Mouse (Mus musculus) hindbrain, embryonic 16.5 days (tissue): ENCODE data around the gene Ttll5. TPM values are rescaled to one million over a fixed set of nuclear protein-coding genes. Genes with fewer than 3 reads are reported as not detected.

Experiments
- ATAC-seq: fragments of 200-750 bp; cut with Nextera tagmentation; 2 replicates; pipeline ENCODE4 v1.8.0; 2017; ENCODE audit warnings: moderate TSS enrichment, moderate library complexity
- H3K27ac ChIP-seq: fragments of 300-500 bp; sonication (generic); 2 replicates; pipeline ENCODE4 v1.5.1; 2014; ENCODE audit warnings: low read depth, mild to moderate bottlenecking, control low read depth, low read length, moderate library complexity
- H3K27me3 ChIP-seq: fragments of 300-500 bp; sonication (generic); replicated peaks from 2 replicates; pipeline ENCODE4 v1.6.1; 2014; ENCODE audit warnings: low read length; ENCODE audit not compliant: control insufficient read depth, insufficient read depth
- H3K36me3 ChIP-seq: fragments of 300-500 bp; sonication (generic); 2 replicates; pipeline ENCODE4 v1.6.1; 2014; ENCODE audit warnings: mild to moderate bottlenecking, low read length, moderate library complexity, mixed read lengths; ENCODE audit not compliant: control insufficient read depth, insufficient read depth
- H3K4me1 ChIP-seq: fragments of 300-500 bp; sonication (generic); 2 replicates; pipeline ENCODE4 v1.6.1; 2014; ENCODE audit warnings: low read depth, low read length; ENCODE audit not compliant: control insufficient read depth, insufficient read depth
- H3K4me2 ChIP-seq: fragments of 300-500 bp; sonication (generic); 2 replicates; pipeline ENCODE4 v1.6.1; 2014; ENCODE audit warnings: mild to moderate bottlenecking, low read length, control low read depth, moderate library complexity
- H3K4me3 ChIP-seq: fragments of 300-500 bp; sonication (generic); 2 replicates; pipeline ENCODE4 v1.5.1; 2014; ENCODE audit warnings: mild to moderate bottlenecking, low read length, control low read depth, moderate library complexity
- H3K9ac ChIP-seq: fragments of 300-500 bp; sonication (generic); 2 replicates; pipeline ENCODE4 v1.6.1; 2014; ENCODE audit warnings: low read depth, mild to moderate bottlenecking, control low read depth, low read length, moderate library complexity
- H3K9me3 ChIP-seq: fragments of 300-500 bp; sonication (generic); 2 replicates; pipeline ENCODE4 v1.6.1; 2014; ENCODE audit warnings: mild to moderate bottlenecking, low read length, moderate library complexity; ENCODE audit not compliant: control insufficient read depth
- WGBS: fragments of 180-500 bp; shearing (Covaris S2); extraction: QIAGEN DNeasy Blood & Tissue Kit; methylation state at CpG from one replicate; pipeline ENCODE4 v1.1.7; 2014; 5-methylcytosine and 5-hydroxymethylcytosine counted together
- polyA plus RNA-seq: library from polyadenylated mRNA; unstranded; fragments of >200 nt; fragmentation: Nextera tagmentation; extraction: Ambion mirVana; gene quantifications from 2 replicates; pipeline ENCODE4 v1.2.1, GENCODE M21; 2015

Ttll5 gene
- polyA plus RNA-seq, 1 experiment from 2014 or later, result 11.0 TPM

DNA sequence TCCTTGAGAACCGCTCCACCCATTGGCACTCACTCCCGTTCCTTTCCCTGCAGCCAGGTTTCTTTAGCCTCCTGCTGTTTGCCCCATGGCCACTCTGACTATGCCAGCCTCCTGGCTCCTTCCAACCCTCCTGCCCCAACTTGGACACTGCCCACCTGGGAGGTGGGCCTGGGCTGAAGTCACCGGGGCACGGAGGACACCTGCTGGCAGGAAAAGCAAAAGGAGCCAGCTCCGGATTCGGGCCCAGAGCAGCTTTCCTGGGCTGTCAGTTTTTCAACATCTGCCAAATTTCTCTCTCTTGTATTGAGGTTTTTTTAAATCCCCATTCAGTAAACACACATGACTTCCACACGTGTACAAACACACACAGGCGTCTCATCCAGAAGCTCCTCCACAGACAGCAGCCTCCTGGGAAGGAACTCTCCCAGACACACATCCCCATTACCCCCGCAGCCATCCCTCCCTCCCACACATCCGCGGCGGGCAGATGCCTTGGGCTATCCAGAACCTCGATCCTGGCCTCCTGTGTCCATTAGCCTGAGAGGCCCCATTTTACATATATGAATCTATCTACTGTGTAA lies 252.0 kb downstream of the Ttll5 start:
- H3K9ac ChIP-seq, result peak overlapping the region; percentile 44; the same call in 1 of the 2 replicates
- 6% methylated on average over 13 of the region's 13 CpGs for WGBS

DNA sequence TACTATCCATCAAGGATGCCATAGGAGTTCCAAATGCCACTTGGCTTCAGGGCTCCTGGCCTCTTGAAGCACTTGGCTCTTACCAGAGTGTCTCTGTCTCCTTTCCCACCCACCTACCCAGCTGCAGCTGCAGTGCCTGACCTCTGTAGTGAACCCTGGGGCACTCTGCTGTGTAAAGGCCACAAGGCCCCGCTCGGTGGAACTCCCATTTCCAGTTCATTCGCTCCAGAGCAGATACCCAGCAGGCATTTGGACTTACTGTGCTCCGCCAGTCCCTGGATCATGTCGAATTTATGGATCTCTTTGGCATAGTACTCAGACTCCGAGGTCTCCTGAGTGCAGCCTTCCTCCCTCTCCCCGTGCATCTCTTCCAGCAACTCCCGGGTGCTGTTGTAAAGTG lies 252.9 kb downstream of the Ttll5 start:
- H3K4me2 ChIP-seq, result peak overlapping the region; percentile 96
- H3K27me3 ChIP-seq, result peaks cover 3% of the 10 kb centered on the region; the same call in 1 of the 2 replicates
- peak overlapping the region; percentile 55 for H3K4me3 ChIP-seq
- no peak for ATAC-seq
- no peaks in the 10 kb centered on the region for H3K9me3 ChIP-seq
- peaks cover 27% of the 10 kb centered on the region for H3K4me1 ChIP-seq
- H3K36me3 ChIP-seq, result no peaks in the 10 kb centered on the region
- H3K27ac ChIP-seq, result no peak overlapping the region; the same call in 1 of the 2 replicates
- 22% methylated on average over 8 of the region's 8 CpGs for WGBS
- H3K9ac ChIP-seq, result peak overlapping the region; percentile 72

More for the DNA sequence above, 252.0 kb downstream of the Ttll5 start:
- peaks cover 3% of the 10 kb centered on the region; the same call in 1 of the 2 replicates for H3K27me3 ChIP-seq
- H3K36me3 ChIP-seq, result no peaks in the 10 kb centered on the region
- peak overlapping the region; percentile 96 for H3K4me2 ChIP-seq
- H3K4me1 ChIP-seq, result peaks cover 25% of the 10 kb centered on the region
- H3K9me3 ChIP-seq, result no peaks in the 10 kb centered on the region
- H3K27ac ChIP-seq, result no peak overlapping the region
- H3K4me3 ChIP-seq, result peak overlapping the region; percentile 55
- no peak for ATAC-seq

DNA sequence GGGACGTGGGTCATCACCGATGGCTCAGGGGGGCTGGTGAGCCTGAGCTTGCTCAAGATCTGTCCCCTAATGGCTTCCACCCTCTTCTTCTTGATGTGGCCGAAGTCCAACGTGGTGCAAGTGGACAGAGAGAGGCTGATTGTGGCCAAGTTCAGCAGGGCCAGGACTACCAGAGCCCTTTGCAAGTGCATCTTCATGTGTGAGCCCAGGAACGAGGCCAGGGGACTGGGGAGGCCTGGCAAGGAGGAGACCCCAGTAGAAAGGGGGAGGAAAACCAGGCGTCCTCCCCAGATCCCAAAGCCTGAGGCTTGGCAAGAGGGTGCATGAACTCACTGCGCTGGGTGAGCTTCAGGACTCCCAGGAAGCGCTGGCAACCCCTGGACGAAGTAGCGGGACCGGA lies 253.3 kb downstream of the Ttll5 start:
- peaks cover 27% of the 10 kb centered on the region for H3K4me1 ChIP-seq
- peak overlapping the region; percentile 55 for H3K4me3 ChIP-seq
- H3K4me2 ChIP-seq, result peak overlapping the region; percentile 96
- no peak overlapping the region; the same call in 1 of the 2 replicates for H3K27ac ChIP-seq
- no peaks in the 10 kb centered on the region for H3K9me3 ChIP-seq
- 27% methylated on average over 11 of the region's 11 CpGs for WGBS
- peak overlapping the region; percentile 72 for H3K9ac ChIP-seq
- no peak for ATAC-seq
- H3K36me3 ChIP-seq, result no peaks in the 10 kb centered on the region
- peaks cover 3% of the 10 kb centered on the region; the same call in 1 of the 2 replicates for H3K27me3 ChIP-seq

DNA sequence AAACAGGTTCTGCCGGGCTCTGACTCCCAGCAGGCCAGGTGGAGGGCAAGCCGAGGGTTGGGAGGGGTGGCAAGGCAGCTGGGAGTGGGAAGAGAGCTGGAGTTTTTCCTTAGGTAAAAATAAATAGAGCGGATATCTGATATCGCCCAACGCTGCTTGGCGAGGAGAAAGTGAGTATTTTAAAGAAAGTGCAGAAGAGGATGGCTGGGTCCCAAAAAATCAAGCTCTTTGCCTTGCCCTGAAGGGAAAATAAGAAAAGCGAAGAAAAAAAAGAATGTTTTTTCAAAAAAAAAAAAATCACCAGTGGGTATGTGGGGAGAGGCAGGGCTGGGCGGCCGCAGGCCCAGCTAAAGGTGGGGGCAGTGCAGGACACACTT lies 253.7 kb downstream of the Ttll5 start:
- Histone ChIP-seq H3K9ac (peak overlapping the region; percentile 72), H3K27me3 (peaks cover 3% of the 10 kb centered on the region; the same call in 1 of the 2 replicates), H3K9me3 (no peaks in the 10 kb centered on the region), H3K4me3 (peak overlapping the region; percentile 55), H3K4me2 (peak overlapping the region; percentile 96), H3K4me1 (peaks cover 30% of the 10 kb centered on the region), H3K36me3 (no peaks in the 10 kb centered on the region), H3K27ac (no peak overlapping the region; the same call in none of the 2 replicates)
- ATAC-seq, result no peak
- 15% methylated on average over 9 of the region's 9 CpGs for WGBS

DNA sequence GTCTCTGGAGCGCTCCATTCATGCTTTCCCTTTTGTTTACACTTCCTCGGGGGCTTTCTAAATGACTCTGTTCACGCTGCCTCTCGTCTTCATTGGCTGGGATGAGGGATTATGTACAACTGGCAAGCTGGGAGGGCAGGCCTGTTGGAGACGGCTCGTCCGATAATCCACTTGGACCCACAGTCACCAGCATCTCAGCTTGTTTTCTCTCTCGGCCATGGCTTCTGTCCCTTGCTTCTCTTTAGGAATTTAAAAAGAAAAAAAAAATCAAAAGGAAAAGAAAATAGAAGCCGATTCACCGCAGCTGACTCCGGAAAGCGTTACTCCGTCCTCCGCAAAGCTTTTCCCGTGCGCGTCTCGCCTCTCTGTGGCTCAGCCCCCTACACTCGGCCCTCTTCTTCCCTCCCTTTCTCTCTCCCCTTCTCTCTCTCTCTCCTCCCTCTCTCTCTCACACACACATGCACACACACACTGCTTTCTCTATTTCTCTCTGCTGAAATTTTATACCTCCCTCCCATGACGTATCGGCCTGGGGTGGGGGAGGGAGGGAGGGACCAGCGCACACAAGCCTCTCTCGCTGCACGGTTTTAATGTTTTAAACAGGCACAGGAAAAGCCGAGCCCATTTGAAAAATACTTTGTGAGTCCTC lies 254.2 kb downstream of the Ttll5 start, which contains the start of gene Tgfb3:
Tgfb3 (minus strand) TSS at position 489 of the 649 bp plus-strand sequence.
- H3K27me3 ChIP-seq, result peaks cover 3% of the 10 kb centered on the region; the same call in 1 of the 2 replicates
- peak within 1 kb of the TSS; percentile 96 for H3K4me2 ChIP-seq
- under 1% methylated on average over 25 of the region's 25 CpGs for WGBS
- peak; percentile 37 for ATAC-seq
- H3K36me3 ChIP-seq, result no peaks in the 10 kb centered on the region
- peak within 1 kb of the TSS; percentile 80 for H3K27ac ChIP-seq
- no peaks in the 10 kb centered on the region for H3K9me3 ChIP-seq
- peak within 1 kb of the TSS; percentile 55 for H3K4me3 ChIP-seq
- peaks cover 33% of the 10 kb centered on the region for H3K4me1 ChIP-seq
- H3K9ac ChIP-seq, result peak within 1 kb of the TSS; percentile 72

DNA sequence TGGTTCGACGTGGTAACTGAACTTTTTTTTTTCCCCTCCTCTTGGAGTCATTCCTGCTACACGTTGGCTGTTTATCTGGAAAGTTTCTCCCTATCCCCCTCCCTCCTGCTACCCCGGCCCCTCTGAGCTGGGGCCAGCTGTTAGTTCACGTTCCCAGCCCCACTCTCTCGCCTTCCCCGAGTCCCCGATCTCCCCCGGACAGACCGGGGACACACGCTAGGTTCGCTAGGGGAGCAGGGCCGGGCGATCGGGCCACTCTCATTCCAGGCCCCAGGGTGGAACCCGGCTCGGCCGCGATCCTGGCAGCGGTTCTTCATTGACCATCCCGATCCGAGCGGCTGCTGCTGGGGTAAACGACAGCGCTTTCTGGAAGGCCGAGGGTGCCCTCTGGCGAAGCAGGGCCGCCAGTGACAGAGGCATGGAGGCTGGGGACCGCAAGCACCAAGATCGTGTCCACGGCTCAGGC lies 254.8 kb downstream of the Ttll5 start:
- ATAC-seq, result peak; percentile 86
- H3K36me3 ChIP-seq, result no peaks in the 10 kb centered on the region
- WGBS, result under 1% methylated on average over 31 of the region's 31 CpGs
- peak overlapping the region; percentile 80 for H3K27ac ChIP-seq
- peaks cover 3% of the 10 kb centered on the region; the same call in 1 of the 2 replicates for H3K27me3 ChIP-seq
- peaks cover 33% of the 10 kb centered on the region for H3K4me1 ChIP-seq
- no peaks in the 10 kb centered on the region for H3K9me3 ChIP-seq
- peak overlapping the region; percentile 96 for H3K4me2 ChIP-seq
- peak overlapping the region; percentile 55 for H3K4me3 ChIP-seq
- peak overlapping the region; percentile 72 for H3K9ac ChIP-seq

DNA sequence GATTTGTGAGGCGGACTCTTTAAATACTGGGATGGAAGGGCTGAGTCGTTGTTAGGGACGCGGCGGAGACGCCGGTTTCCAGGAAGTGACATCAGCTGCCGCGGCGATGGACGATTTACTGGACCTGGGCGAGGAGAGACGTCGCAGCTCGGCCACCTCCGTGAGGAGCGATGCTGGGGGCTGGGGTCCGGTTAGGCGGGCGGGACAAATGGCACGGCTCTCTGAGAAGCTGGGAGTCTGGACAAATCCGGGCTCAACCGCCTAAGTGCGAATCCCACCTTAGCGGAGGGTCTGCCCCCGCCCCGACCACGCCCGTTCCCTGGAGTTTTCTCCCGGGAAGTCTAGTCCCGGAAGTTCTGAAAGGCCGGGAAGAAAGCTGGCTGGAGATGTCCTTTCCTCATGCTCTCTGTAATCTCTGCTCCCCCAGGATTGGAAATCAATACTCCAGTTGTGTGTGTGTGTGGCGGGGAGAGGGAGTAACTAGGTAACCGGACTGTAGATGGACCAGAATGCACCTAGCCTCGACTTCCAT lies 258.1 kb downstream of the Ttll5 start, which contains the start of gene Ift43:
Ift43 (plus strand) TSS at position 61 of the 532 bp plus-strand sequence.
- Histone ChIP-seq H3K27ac (peak within 1 kb of the TSS; percentile 65), H3K36me3 (no peaks in the 10 kb centered on the region), H3K9me3 (no peaks in the 10 kb centered on the region), H3K9ac (peak within 1 kb of the TSS; percentile 73), H3K4me2 (peak within 1 kb of the TSS; percentile 75), H3K4me1 (peaks cover 19% of the 10 kb centered on the region), H3K4me3 (peak within 1 kb of the TSS; percentile 78), H3K27me3 (no peaks in the 10 kb centered on the region)
- WGBS, result under 1% methylated on average over 35 of the region's 35 CpGs
- ATAC-seq, result peak; percentile 82

DNA sequence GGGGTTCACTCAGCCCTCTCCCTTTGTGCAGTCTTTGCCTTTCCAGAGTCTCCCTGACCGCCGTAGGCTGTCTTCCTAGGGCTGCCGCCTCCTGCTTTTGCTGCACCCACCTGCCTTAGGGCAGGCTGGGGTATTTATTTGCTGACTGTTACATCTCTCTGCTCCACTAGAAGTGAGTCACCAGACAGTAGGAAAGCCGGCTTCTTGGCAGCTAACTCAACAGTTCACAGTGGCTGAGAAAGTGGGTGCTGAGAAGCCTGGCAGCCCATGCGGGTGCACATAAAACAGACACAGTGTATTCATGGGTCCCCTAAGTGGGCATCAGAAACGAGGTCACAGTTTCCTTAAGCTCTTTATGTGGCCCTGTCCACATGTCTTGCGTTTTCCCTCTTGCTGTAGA lies 261.4 kb downstream of the Ttll5 start:
- no peak overlapping the region for H3K4me3 ChIP-seq
- peaks cover 8% of the 10 kb centered on the region for H3K4me1 ChIP-seq
- no peak for ATAC-seq
- no peaks in the 10 kb centered on the region for H3K27me3 ChIP-seq
- WGBS, result 89% methylated on average over 7 of the region's 7 CpGs
- H3K9me3 ChIP-seq, result no peaks in the 10 kb centered on the region
- no peak overlapping the region for H3K27ac ChIP-seq
- H3K36me3 ChIP-seq, result 0 out of 2 replicates have a peak, but pooled peaks cover 5% of the 10 kb centered on the region
- no peak overlapping the region for H3K9ac ChIP-seq
- no peak overlapping the region for H3K4me2 ChIP-seq

DNA sequence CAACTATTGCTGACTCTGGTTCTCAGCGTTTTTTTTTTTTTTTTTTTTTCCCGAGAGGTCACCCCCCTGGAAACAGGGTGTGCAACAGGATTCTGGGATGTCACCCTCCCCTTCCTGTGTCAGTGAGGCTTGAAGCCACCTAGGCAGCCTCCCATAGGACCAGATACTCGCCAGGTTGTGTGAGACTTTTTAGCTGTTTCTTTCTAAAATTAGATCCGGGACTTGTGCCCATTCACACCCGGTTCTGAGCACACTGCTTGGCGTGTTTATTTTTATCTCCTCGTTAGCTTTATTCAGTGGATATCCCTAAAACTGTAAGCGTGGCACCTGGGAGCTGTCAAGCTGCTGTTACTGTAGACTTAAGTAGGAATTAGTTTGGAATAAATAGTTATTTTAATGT lies 262.1 kb downstream of the Ttll5 start:
- H3K9ac ChIP-seq, result no peak overlapping the region
- H3K27me3 ChIP-seq, result no peaks in the 10 kb centered on the region
- 79% methylated on average over 7 of the region's 8 CpGs for whole genome bisulfite sequencing
- no peaks in the 10 kb centered on the region for H3K9me3 ChIP-seq
- 0 out of 2 replicates have a peak, but pooled peaks cover 5% of the 10 kb centered on the region for H3K36me3 ChIP-seq
- no peak overlapping the region for H3K27ac ChIP-seq
- no peak for ATAC-seq
- H3K4me2 ChIP-seq, result no peak overlapping the region
- H3K4me1 ChIP-seq, result peaks cover 8% of the 10 kb centered on the region
- no peak overlapping the region for H3K4me3 ChIP-seq
